Mouse (Mus musculus): Measurements from ENCODE around the gene Rufy1.

Rufy1 gene

GRCm38 (mm10) chr11:50346256-50347032 lies 84.5 kb downstream of the Rufy1 start:
- no peak for DNase-seq

DNA sequence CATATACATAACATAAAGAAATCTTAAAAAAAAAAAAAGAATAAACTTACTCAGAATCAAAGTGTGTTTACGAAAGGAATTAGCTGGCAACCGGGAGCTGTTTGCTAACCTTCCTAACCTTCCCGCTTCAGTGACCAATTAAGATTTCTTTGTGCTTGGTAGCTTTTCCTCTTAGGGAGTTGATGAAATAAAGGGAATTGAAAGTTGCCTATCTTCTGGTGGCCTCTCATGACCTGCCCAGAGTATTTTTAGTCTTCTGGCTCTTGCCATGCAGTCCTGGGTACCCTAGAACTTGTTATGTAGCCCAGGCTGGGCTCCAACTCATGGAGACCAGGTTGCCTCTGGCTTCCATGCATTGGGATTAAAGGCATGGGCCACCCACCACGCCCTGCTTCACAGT lies 85.4 kb downstream of the Rufy1 start:
- DNase-seq: no peak

All from cerebellum, postnatal 14 days (tissue).